Mouse (Mus musculus): ENCODE measurements at regions not wholly inside any gene's neighbourhood (a gene's known extent, or its start where the extent isn't known, plus 50 kb on each side); places are given as distances from the start of the nearest gene placed in this dataset.

DNA sequence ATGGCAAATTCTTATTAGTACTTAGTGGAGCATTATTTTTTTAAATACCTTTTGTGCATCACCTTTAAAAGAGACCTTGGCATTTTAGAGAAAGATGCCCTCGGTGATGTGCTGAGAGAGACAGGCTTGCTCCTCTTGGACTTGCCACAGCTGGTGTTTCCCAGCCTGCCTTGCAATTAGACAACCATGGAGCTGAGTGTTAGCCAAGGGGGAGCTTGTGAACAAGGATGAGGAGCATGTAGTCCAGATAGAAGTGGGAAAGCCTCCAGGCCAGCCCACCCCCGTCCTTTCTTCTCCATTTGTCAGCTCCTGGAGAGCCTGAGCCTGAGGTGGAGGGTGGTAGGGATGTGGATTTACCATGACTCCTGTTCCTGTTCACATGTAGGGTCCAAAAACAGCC lies 161.9 kb downstream of the Cct6b start:
- ATAC-seq: no peak
- Histone ChIP-seq H3K4me1 (ENCODE audit: control insufficient read depth, insufficient read depth, low read depth, low read length) (peaks cover 8% of the 10 kb centered on the region), H3K36me3 (ENCODE audit: control insufficient read depth, insufficient read depth, low read length) (no peaks in the 10 kb centered on the region), H3K9me3 (ENCODE audit: control insufficient read depth, low read length) (no peaks in the 10 kb centered on the region), H3K27me3 (replicated peaks; ENCODE audit: control insufficient read depth, insufficient read depth, low read length) (no peaks in the 10 kb centered on the region), H3K9ac (ENCODE audit: low read depth, low read length) (no peak overlapping the region), H3K4me2 (ENCODE audit: low read length) (no peak overlapping the region), H3K27ac (ENCODE audit: low read depth, low read length) (no peak overlapping the region), H3K4me3 (ENCODE audit: low read length) (no peak overlapping the region)
- 38% methylated on average over 2 of the region's 2 CpGs for WGBS

DNA sequence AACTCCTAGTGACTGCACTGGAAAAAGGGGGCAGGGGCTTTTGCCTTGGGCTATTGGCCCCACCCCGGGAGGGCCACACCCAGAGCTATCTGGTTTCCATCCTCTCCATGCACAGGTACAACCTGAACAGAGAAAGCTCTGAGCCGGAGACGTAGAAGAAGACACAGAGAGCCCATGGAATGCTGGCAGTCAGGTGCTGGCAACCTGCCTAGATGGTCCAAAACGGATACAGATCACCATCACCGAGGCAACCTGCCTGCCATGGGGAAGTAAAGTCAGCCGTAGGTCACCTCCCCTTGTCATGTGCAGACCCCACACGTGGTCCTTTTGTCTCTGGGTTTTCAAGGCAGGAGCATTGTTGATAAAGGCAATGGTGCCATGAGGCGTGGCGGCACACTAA lies 164.0 kb downstream of the Cct6b start:
- H3K4me2 ChIP-seq (ENCODE audit: low read length): no peak overlapping the region
- 65% methylated on average over 9 of the region's 9 CpGs for WGBS
- no peak for ATAC-seq
- no peak overlapping the region for H3K4me3 ChIP-seq (ENCODE audit: low read length)
- no peak overlapping the region for H3K27ac ChIP-seq (ENCODE audit: low read depth, low read length)
- H3K27me3 ChIP-seq (replicated peaks; ENCODE audit: control insufficient read depth, insufficient read depth, low read length): no peaks in the 10 kb centered on the region
- peaks cover 8% of the 10 kb centered on the region for H3K4me1 ChIP-seq (ENCODE audit: control insufficient read depth, insufficient read depth, low read depth, low read length)
- H3K9me3 ChIP-seq (ENCODE audit: control insufficient read depth, low read length): no peaks in the 10 kb centered on the region
- no peak overlapping the region for H3K9ac ChIP-seq (ENCODE audit: low read depth, low read length)
- H3K36me3 ChIP-seq (ENCODE audit: control insufficient read depth, insufficient read depth, low read length): no peaks in the 10 kb centered on the region

DNA sequence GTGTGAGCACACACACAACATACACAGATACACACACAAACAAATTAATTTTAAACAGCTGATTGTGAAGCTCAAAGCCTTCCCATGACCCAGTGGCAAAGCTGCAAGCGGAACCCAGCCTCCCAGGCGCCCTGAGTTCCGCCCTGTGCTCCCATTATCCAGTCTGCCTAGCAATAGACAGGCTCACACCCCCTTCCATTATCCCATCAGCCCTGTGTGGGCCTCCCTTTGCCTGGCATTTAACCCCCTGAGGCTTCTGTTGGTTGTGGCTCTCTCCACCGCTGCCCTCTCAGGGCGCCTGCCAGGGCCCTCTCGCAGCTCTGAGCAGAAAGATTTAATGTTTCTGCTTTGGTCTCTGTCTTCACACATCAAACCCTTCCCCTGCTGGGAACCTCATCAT lies 166.4 kb downstream of the Cct6b start:
- H3K9me3 ChIP-seq (ENCODE audit: control insufficient read depth, low read length): no peaks in the 10 kb centered on the region
- no peak overlapping the region for H3K4me3 ChIP-seq (ENCODE audit: low read length)
- H3K36me3 ChIP-seq (ENCODE audit: control insufficient read depth, insufficient read depth, low read length): no peaks in the 10 kb centered on the region
- 32% methylated on average over 6 of the region's 6 CpGs for WGBS
- H3K4me2 ChIP-seq (ENCODE audit: low read length): no peak overlapping the region
- H3K27ac ChIP-seq (ENCODE audit: low read depth, low read length): no peak overlapping the region
- H3K9ac ChIP-seq (ENCODE audit: low read depth, low read length): no peak overlapping the region
- H3K4me1 ChIP-seq (ENCODE audit: control insufficient read depth, insufficient read depth, low read depth, low read length): peaks cover 4% of the 10 kb centered on the region
- H3K27me3 ChIP-seq (replicated peaks; ENCODE audit: control insufficient read depth, insufficient read depth, low read length): no peaks in the 10 kb centered on the region
- no peak for ATAC-seq

DNA sequence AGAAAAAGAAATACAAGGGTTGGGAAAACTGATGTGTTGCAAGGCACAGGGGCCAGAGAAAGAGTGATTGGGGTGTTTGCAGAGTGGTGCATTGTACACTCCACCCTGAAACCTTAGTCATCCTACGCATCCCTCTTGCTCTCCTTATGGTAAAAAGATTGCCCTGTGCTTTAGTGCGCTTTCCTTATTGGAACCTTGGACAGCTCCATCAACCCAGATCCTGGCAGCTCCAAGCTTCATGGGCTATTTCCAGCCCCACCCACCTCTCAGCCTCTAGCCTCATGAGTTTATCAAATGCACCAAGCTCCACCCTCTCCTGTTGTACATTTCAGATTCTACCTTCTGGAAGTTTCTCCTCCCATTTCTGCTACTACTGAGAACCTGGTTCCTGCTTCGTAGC lies 167.3 kb downstream of the Cct6b start:
- Histone ChIP-seq H3K4me2 (ENCODE audit: low read length) (no peak overlapping the region), H3K27ac (ENCODE audit: low read depth, low read length) (no peak overlapping the region), H3K9me3 (ENCODE audit: control insufficient read depth, low read length) (no peaks in the 10 kb centered on the region), H3K27me3 (replicated peaks; ENCODE audit: control insufficient read depth, insufficient read depth, low read length) (no peaks in the 10 kb centered on the region), H3K4me3 (ENCODE audit: low read length) (no peak overlapping the region), H3K4me1 (ENCODE audit: control insufficient read depth, insufficient read depth, low read depth, low read length) (no peaks in the 10 kb centered on the region; the same call in 1 of the 2 replicates), H3K36me3 (ENCODE audit: control insufficient read depth, insufficient read depth, low read length) (no peaks in the 10 kb centered on the region), H3K9ac (ENCODE audit: low read depth, low read length) (no peak overlapping the region)
- ATAC-seq: no peak
- WGBS: 79% methylated on average over 3 of the region's 3 CpGs

DNA sequence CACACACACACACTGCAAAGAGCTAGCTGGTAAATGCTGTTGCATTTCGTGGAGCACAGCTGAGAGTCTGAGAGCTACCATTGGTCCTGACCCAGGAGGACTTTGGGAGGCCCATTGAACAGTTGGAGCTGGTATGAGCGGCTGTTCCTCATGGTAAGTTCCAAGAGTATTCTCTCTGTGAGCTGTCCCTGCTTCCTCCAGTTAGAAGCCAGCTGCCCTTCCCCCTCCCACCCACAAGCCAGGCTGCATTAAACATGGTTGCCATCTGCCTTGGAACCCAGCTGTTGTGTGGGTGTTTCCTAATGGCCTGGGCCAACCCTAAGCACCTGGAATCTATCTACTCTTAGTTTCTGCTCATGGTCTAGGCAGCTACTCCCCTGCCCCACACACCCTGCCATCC lies 174.4 kb downstream of the Cct6b start:
- H3K9ac ChIP-seq (ENCODE audit: low read depth, low read length): no peak overlapping the region
- H3K4me1 ChIP-seq (ENCODE audit: control insufficient read depth, insufficient read depth, low read depth, low read length): no peaks in the 10 kb centered on the region
- 75% methylated on average over 2 of the region's 2 CpGs for WGBS
- no peak overlapping the region for H3K27ac ChIP-seq (ENCODE audit: low read depth, low read length)
- ATAC-seq: no peak
- no peaks in the 10 kb centered on the region for H3K36me3 ChIP-seq (ENCODE audit: control insufficient read depth, insufficient read depth, low read length)
- no peak overlapping the region for H3K4me2 ChIP-seq (ENCODE audit: low read length)
- no peaks in the 10 kb centered on the region for H3K27me3 ChIP-seq (replicated peaks; ENCODE audit: control insufficient read depth, insufficient read depth, low read length)
- H3K9me3 ChIP-seq (ENCODE audit: control insufficient read depth, low read length): no peaks in the 10 kb centered on the region
- H3K4me3 ChIP-seq (ENCODE audit: low read length): no peak overlapping the region

DNA sequence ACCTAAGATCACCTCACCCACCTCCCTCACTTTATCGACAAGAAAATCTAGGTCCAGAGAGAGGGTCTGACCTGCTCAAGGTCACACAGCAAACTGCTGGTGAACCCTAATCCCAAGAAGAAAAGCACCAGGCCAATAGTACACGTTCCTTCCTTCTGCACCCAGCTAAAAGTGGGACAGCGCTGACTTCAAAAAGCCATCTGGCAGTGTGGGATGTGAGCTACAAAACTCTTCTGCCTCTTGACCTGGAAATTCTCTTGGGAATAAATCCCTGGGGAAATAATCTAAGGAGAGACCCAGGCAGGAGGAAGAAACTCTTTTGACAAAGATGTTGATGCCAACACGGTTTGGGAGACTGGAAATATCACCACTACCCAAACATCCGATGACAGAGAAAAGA lies 175.4 kb downstream of the Cct6b start:
- Histone ChIP-seq H3K4me2 (ENCODE audit: low read length) (no peak overlapping the region), H3K4me3 (ENCODE audit: low read length) (no peak overlapping the region), H3K27ac (ENCODE audit: low read depth, low read length) (no peak overlapping the region), H3K9me3 (ENCODE audit: control insufficient read depth, low read length) (no peaks in the 10 kb centered on the region), H3K4me1 (ENCODE audit: control insufficient read depth, insufficient read depth, low read depth, low read length) (no peaks in the 10 kb centered on the region), H3K36me3 (ENCODE audit: control insufficient read depth, insufficient read depth, low read length) (no peaks in the 10 kb centered on the region), H3K27me3 (replicated peaks; ENCODE audit: control insufficient read depth, insufficient read depth, low read length) (no peaks in the 10 kb centered on the region), H3K9ac (ENCODE audit: low read depth, low read length) (no peak overlapping the region)
- no peak for ATAC-seq
- 86% methylated on average over 5 of the region's 5 CpGs for WGBS

DNA sequence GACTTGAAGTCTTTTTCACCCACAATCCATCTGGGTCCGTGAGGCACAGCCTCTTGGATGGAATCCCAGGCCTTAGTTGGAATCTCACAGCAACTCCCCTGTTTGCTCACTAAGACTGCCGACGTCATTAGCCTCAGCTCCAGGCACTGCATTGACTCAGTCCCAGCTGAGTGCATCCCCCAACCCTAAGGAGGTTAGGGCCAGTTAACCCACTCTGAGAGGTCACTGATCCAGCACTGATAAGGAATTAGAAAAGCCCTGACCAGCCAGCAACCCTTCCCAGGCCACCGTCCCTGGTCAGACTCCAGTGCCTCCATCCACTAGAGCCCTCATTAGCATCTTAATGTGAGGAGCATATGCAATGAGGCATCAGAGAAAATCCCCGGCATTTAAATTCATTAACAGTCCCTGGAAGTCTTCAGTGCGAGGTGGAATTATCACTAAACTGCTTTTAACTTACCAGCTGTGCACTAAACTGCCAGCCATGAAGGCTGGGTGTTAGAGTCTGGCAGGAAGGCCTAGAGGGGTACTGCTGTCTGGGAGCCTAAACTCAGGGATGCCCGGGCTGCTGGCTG lies 184.2 kb downstream of the Cct6b start:
- Histone ChIP-seq H3K27ac (ENCODE audit: low read depth, low read length) (peak overlapping the region; percentile 20), H3K27me3 (replicated peaks; ENCODE audit: control insufficient read depth, insufficient read depth, low read length) (no peaks in the 10 kb centered on the region), H3K4me3 (ENCODE audit: low read length) (no peak overlapping the region), H3K36me3 (ENCODE audit: control insufficient read depth, insufficient read depth, low read length) (no peaks in the 10 kb centered on the region), H3K9me3 (ENCODE audit: control insufficient read depth, low read length) (no peaks in the 10 kb centered on the region), H3K4me1 (ENCODE audit: control insufficient read depth, insufficient read depth, low read depth, low read length) (peaks cover 11% of the 10 kb centered on the region), H3K4me2 (ENCODE audit: low read length) (no peak overlapping the region), H3K9ac (ENCODE audit: low read depth, low read length) (no peak overlapping the region)
- ATAC-seq: peak; percentile 81
- WGBS: 10% methylated on average over 7 of the region's 7 CpGs

DNA sequence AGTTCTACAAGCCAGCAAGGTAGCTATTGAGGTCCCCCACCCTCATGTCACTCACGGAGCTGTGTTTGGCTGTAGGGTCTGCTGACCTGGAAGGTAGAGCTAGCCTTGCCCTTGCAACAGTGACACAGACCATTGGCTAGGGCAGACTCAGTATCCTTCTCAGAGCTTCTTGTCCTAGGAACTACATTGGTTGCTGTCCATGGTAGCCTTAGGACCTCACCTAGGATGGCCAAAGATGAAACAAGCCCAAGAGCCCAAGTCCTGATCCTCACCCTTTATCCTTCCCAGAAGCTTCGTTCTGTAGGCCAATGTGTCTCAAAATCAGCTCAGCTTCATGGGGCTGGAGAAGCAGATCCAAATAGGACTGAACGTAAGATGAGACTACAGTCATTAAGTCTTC lies 187.3 kb downstream of the Tmem132e start:
- H3K27ac ChIP-seq (ENCODE audit: low read depth, low read length): no peak overlapping the region
- H3K9ac ChIP-seq (ENCODE audit: low read depth, low read length): no peak overlapping the region
- H3K36me3 ChIP-seq (ENCODE audit: control insufficient read depth, insufficient read depth, low read length): no peaks in the 10 kb centered on the region
- no peak for ATAC-seq
- H3K9me3 ChIP-seq (ENCODE audit: control insufficient read depth, low read length): no peaks in the 10 kb centered on the region
- H3K4me3 ChIP-seq (ENCODE audit: low read length): no peak overlapping the region
- H3K27me3 ChIP-seq (replicated peaks; ENCODE audit: control insufficient read depth, insufficient read depth, low read length): no peaks in the 10 kb centered on the region
- WGBS: 61% methylated on average over 3 of the region's 3 CpGs
- no peak overlapping the region for H3K4me2 ChIP-seq (ENCODE audit: low read length)
- peaks cover 11% of the 10 kb centered on the region for H3K4me1 ChIP-seq (ENCODE audit: control insufficient read depth, insufficient read depth, low read depth, low read length)

DNA sequence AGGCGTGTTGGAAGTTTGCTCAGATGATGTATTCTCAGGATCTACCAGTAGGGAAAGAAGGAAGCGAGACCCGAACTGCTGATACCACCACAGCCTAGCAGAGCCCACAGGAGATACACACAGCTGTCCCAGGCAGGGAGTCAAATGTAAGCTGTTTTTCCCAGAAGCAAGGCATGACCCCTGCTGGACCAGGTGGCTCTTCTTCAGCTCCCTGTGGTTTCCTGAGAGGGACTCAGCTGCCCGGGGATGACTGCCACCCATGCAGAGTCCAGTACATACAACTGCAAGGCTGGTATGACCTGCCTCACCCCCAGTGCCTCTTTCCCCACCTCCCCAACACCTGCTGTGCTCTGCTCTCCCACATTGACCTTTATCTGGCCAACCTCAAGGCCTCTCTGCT lies 184.4 kb downstream of the Tmem132e start:
- ATAC-seq: no peak
- Histone ChIP-seq H3K4me1 (ENCODE audit: control insufficient read depth, insufficient read depth, low read depth, low read length) (peaks cover 10% of the 10 kb centered on the region), H3K9me3 (ENCODE audit: control insufficient read depth, low read length) (no peaks in the 10 kb centered on the region), H3K4me3 (ENCODE audit: low read length) (no peak overlapping the region), H3K4me2 (ENCODE audit: low read length) (no peak overlapping the region), H3K27me3 (replicated peaks; ENCODE audit: control insufficient read depth, insufficient read depth, low read length) (no peaks in the 10 kb centered on the region), H3K9ac (ENCODE audit: low read depth, low read length) (no peak overlapping the region), H3K36me3 (ENCODE audit: control insufficient read depth, insufficient read depth, low read length) (no peaks in the 10 kb centered on the region), H3K27ac (ENCODE audit: low read depth, low read length) (no peak overlapping the region)
- 81% methylated on average over 4 of the region's 4 CpGs for WGBS

DNA sequence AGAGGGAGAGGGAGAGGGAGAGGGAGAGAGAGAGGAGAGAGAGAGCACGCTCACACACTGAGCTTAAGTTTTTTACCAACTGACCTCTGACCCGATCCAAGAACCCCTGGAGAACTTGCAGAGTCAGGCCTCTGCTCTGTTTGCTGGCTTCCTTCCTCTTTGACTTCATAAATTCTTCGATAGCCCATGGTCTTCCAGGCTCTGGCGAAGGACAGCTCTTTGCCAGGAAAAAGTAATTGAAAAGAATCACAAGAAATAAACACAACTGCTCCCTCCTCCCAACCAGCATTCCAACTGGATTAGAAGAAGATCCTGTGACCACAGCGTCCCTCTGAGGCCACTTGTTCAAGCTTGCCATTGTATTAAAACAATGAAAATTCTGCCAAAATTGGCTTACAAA lies 182.8 kb downstream of the Tmem132e start:
- H3K4me2 ChIP-seq (ENCODE audit: low read length): no peak overlapping the region

More for the DNA sequence above, 182.8 kb downstream of the Tmem132e start:
- no peak overlapping the region for H3K9ac ChIP-seq (ENCODE audit: low read depth, low read length)
- ATAC-seq: no peak
- H3K27me3 ChIP-seq (replicated peaks; ENCODE audit: control insufficient read depth, insufficient read depth, low read length): no peaks in the 10 kb centered on the region
- H3K27ac ChIP-seq (ENCODE audit: low read depth, low read length): no peak overlapping the region
- WGBS: 14% methylated on average over 5 of the region's 5 CpGs
- H3K9me3 ChIP-seq (ENCODE audit: control insufficient read depth, low read length): no peaks in the 10 kb centered on the region
- H3K4me1 ChIP-seq (ENCODE audit: control insufficient read depth, insufficient read depth, low read depth, low read length): peaks cover 25% of the 10 kb centered on the region
- H3K4me3 ChIP-seq (ENCODE audit: low read length): no peak overlapping the region
- H3K36me3 ChIP-seq (ENCODE audit: control insufficient read depth, insufficient read depth, low read length): no peaks in the 10 kb centered on the region

All from hindbrain, embryonic 16.5 days (tissue).